Mouse (Mus musculus) cerebellum, postnatal 25 days (tissue): ENCODE results near the gene Cx3cr1.

Experiments
- DNase-seq, 2 experiments: peaks; one replicate each; pipeline ENCODE4 v3.0.0; 2021; ENCODE audit warnings: mixed read lengths in 2 of 2

Gene Cx3cr1

GRCm38 (mm10) chr9:119933675-119934074 lies 136.0 kb downstream of the Cx3cr1 start:
- no peak for DNase-seq

- no peak for DNase-seq
Measured at GRCm38 (mm10) chr9:119932358-119932757, 137.3 kb downstream of the Cx3cr1 start.

- DNase-seq = no peak
Measured at GRCm38 (mm10) chr9:119926497-119926896, 143.2 kb downstream of the Cx3cr1 start.

- no peak for DNase-seq
Measured at GRCm38 (mm10) chr9:119925729-119926128, 143.9 kb downstream of the Cx3cr1 start.

GRCm38 (mm10) chr9:119925120-119925657 lies 144.5 kb downstream of the Cx3cr1 start:
- no peak for DNase-seq

- DNase-seq = no peak
Measured at GRCm38 (mm10) chr9:119923462-119923861, 146.2 kb downstream of the Cx3cr1 start.

GRCm38 (mm10) chr9:119919858-119920257 lies 149.8 kb downstream of the Cx3cr1 start:
- DNase-seq = no peak

- no peak for DNase-seq
Measured at GRCm38 (mm10) chr9:119913087-119913838, 156.4 kb downstream of the Cx3cr1 start.

GRCm38 (mm10) chr9:119909931-119910330 lies 159.7 kb downstream of the Cx3cr1 start:
- DNase-seq = no peak

GRCm38 (mm10) chr9:119908708-119909107 lies 161.0 kb downstream of the Cx3cr1 start:
- no peak for DNase-seq

GRCm38 (mm10) chr9:119902410-119903151 lies 167.1 kb downstream of the Cx3cr1 start:
- no peak for DNase-seq

GRCm38 (mm10) chr9:119899446-119899845 lies 170.2 kb downstream of the Cx3cr1 start:
- DNase-seq = no peak

GRCm38 (mm10) chr9:119895040-119895721 lies 174.5 kb downstream of the Cx3cr1 start:
- DNase-seq = no peak

- DNase-seq = peak; percentile 96 to 97
Measured at GRCm38 (mm10) chr9:119894339-119895009, 175.2 kb downstream of the Cx3cr1 start, which contains the start of gene Wdr48. Gene Wdr48, plus strand, starts transcription at chr9:119894878.

- DNase-seq = no peak
Measured at GRCm38 (mm10) chr9:119893881-119894280, 175.8 kb downstream of the Cx3cr1 start.

GRCm38 (mm10) chr9:119890692-119891091 lies 179.0 kb downstream of the Cx3cr1 start:
- DNase-seq = peak in 1 of 2 experiments; percentile 49

GRCm38 (mm10) chr9:119889446-119889845 lies 180.2 kb downstream of the Cx3cr1 start:
- DNase-seq = no peak

GRCm38 (mm10) chr9:119888843-119889246 lies 180.8 kb downstream of the Cx3cr1 start:
- DNase-seq = no peak

- DNase-seq = no peak
Measured at GRCm38 (mm10) chr9:119887144-119887901, 182.4 kb downstream of the Cx3cr1 start.

GRCm38 (mm10) chr9:119854170-119854569 lies 215.5 kb downstream of the Cx3cr1 start:
- no peak for DNase-seq

GRCm38 (mm10) chr9:119853071-119853846 lies 216.4 kb downstream of the Cx3cr1 start:
- no peak for DNase-seq
